Mouse (Mus musculus) forebrain, embryonic 14.5 days (tissue): ENCODE measurements around the gene Elp4. TPM values are rescaled to one million over a fixed set of nuclear protein-coding genes. Genes with fewer than 3 reads are reported as not detected.

Experiments used
- ATAC-seq: fragments of 200-750 bp; cut with Nextera tagmentation; 2 replicates; pipeline ENCODE4 v1.8.0; 2017; ENCODE audit warnings: mild to moderate bottlenecking, moderate library complexity
- DNase-seq: peaks from one replicate; pipeline ENCODE4 v3.0.0-alpha.2; 2015; ENCODE audit warnings: low spot score
- H3K27ac ChIP-seq: fragments of 300-500 bp; sonication (generic); 2 replicates; pipeline ENCODE4 v1.5.1; 2014; ENCODE audit warnings: low read depth, mild to moderate bottlenecking, control low read depth, low read length, moderate library complexity
- H3K27me3 ChIP-seq: fragments of 300-500 bp; sonication (generic); replicated peaks from 2 replicates; pipeline ENCODE4 v1.6.1; 2014; ENCODE audit warnings: low read length, control low read depth, mixed read lengths; ENCODE audit not compliant: control insufficient read depth, insufficient read depth
- H3K36me3 ChIP-seq: fragments of 300-500 bp; sonication (generic); 2 replicates; pipeline ENCODE4 v1.6.1; 2014; ENCODE audit warnings: low read length, control low read depth; ENCODE audit not compliant: control insufficient read depth, insufficient read depth
- H3K4me1 ChIP-seq: fragments of 300-500 bp; sonication (generic); 2 replicates; pipeline ENCODE4 v1.6.1; 2014; ENCODE audit warnings: antibody characterized with exemption, low read length, control low read depth; ENCODE audit not compliant: control insufficient read depth, insufficient read depth
- H3K4me2 ChIP-seq: fragments of 300-500 bp; sonication (generic); 2 replicates; pipeline ENCODE4 v1.6.1; 2014; ENCODE audit warnings: mild to moderate bottlenecking, control low read depth, low read length
- H3K4me3 ChIP-seq: fragments of 300-500 bp; sonication (generic); 2 replicates; pipeline ENCODE4 v1.5.1; 2014; ENCODE audit warnings: low read depth, low read length, control low read depth
- H3K9ac ChIP-seq: fragments of 300-500 bp; sonication (generic); 2 replicates; pipeline ENCODE4 v1.6.1; 2014; ENCODE audit warnings: mild to moderate bottlenecking, low read length, control low read depth, moderate library complexity
- H3K9me3 ChIP-seq: fragments of 300-500 bp; sonication (generic); replicated peaks from 2 replicates; pipeline ENCODE4 v1.6.1; 2016; ENCODE audit warnings: low read length, control low read depth, mixed read lengths; ENCODE audit not compliant: control insufficient read depth
- WGBS: fragments of 180-500 bp; shearing (Covaris S2); extraction: QIAGEN DNeasy Blood & Tissue Kit; methylation state at CpG from one replicate; pipeline ENCODE4 v1.1.7; 2014; 5-methylcytosine and 5-hydroxymethylcytosine counted together
- polyA plus RNA-seq: library from polyadenylated mRNA; unstranded; fragments of >200 nt; fragmentation: Nextera tagmentation; extraction: Ambion mirVana; gene quantifications from 2 replicates; pipeline ENCODE4 v1.2.1, GENCODE M21; 2014

Gene Elp4
- polyA plus RNA-seq, 1 experiment from 2014 or later, result 45.5 TPM

GRCm38 (mm10) chr2:105730704-105731103 is 173.7 kb downstream of the Elp4 start:
- no peaks in the 10 kb centered on the region for H3K36me3 ChIP-seq

DNA sequence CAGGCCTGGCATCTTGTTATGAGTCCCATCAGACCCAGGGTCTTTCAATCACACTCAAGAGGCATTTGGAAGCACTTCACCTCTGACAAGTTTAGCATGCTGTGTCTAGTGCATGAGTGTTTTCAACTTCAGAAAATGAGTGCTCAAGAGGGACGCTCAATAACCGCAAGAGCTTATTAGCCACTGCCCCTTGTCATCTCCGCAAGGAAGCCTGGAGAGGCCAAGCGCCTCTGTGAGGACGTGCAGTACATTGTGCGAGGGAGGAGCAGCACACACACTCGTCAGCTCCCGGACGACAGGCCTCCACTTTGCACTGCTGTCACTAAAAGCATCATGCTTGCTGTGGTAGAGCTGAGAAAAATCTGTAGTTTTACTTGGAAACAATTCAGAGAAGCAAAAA is 177.7 kb downstream of the Elp4 start:
- H3K27me3 ChIP-seq, result peaks cover 5% of the 10 kb centered on the region; the same call in 1 of the 2 replicates
- H3K27ac ChIP-seq, result no peak overlapping the region
- H3K9me3 ChIP-seq, result no peaks in the 10 kb centered on the region
- H3K4me2 ChIP-seq, result no peak overlapping the region
- no peaks in the 10 kb centered on the region for H3K36me3 ChIP-seq
- WGBS, result 56% methylated on average over 9 of the region's 9 CpGs
- ATAC-seq (peak; percentile 20; the same call in 1 of the 2 replicates), DNase-seq (no peak)
- H3K9ac ChIP-seq, result no peak overlapping the region
- H3K4me3 ChIP-seq, result no peak overlapping the region
- H3K4me1 ChIP-seq, result peaks cover 4% of the 10 kb centered on the region; the same call in 1 of the 2 replicates

More at GRCm38 (mm10) chr2:105730704-105731103, 173.7 kb downstream of the Elp4 start:
- Histone ChIP-seq H3K27ac (no peak overlapping the region), H3K4me2 (no peak overlapping the region), H3K9me3 (no peaks in the 10 kb centered on the region), H3K9ac (no peak overlapping the region), H3K27me3 (no peaks in the 10 kb centered on the region), H3K4me1 (no peaks in the 10 kb centered on the region), H3K4me3 (no peak overlapping the region)
- 80% methylated on average over 3 of the region's 3 CpGs for WGBS
- peak; percentile 74 for DNase-seq
- peak; percentile 52; the same call in 1 of the 2 replicates for ATAC-seq

GRCm38 (mm10) chr2:105715409-105716115 is 188.8 kb downstream of the Elp4 start:
- H3K27me3 ChIP-seq, result peaks cover 8% of the 10 kb centered on the region; the same call in 1 of the 2 replicates
- ATAC-seq, result peak; percentile 40

GRCm38 (mm10) chr2:105710511-105710910 is 193.9 kb downstream of the Elp4 start:
- ATAC-seq, result no peak

More at GRCm38 (mm10) chr2:105715409-105716115, 188.8 kb downstream of the Elp4 start:
- no peaks in the 10 kb centered on the region for H3K36me3 ChIP-seq
- H3K9me3 ChIP-seq, result no peaks in the 10 kb centered on the region
- H3K4me3 ChIP-seq, result no peak overlapping the region
- DNase-seq, result peak; percentile 59
- WGBS, result 37% methylated on average over 8 of the region's 8 CpGs
- no peak overlapping the region; the same call in 1 of the 2 replicates for H3K9ac ChIP-seq
- H3K4me2 ChIP-seq, result 0 out of 2 replicates have a peak overlapping the region, but pooled peaks have one; percentile 1
- peak overlapping the region; percentile 23; the same call in 1 of the 2 replicates for H3K27ac ChIP-seq
- peaks cover 27% of the 10 kb centered on the region for H3K4me1 ChIP-seq

GRCm38 (mm10) chr2:105709126-105709525 is 195.2 kb downstream of the Elp4 start:
- Histone ChIP-seq H3K4me3 (no peak overlapping the region), H3K4me1 (no peaks in the 10 kb centered on the region), H3K9ac (no peak overlapping the region), H3K9me3 (no peaks in the 10 kb centered on the region), H3K4me2 (no peak overlapping the region), H3K27ac (no peak overlapping the region), H3K36me3 (no peaks in the 10 kb centered on the region), H3K27me3 (no peaks in the 10 kb centered on the region; the same call in 1 of the 2 replicates)
- ATAC-seq (no peak), DNase-seq (no peak)
- WGBS, result 69% methylated on average over 3 of the region's 3 CpGs

More at GRCm38 (mm10) chr2:105710511-105710910, 193.9 kb downstream of the Elp4 start:
- Histone ChIP-seq H3K9ac (no peak overlapping the region), H3K9me3 (no peaks in the 10 kb centered on the region), H3K27ac (no peak overlapping the region), H3K4me2 (no peak overlapping the region), H3K27me3 (no peaks in the 10 kb centered on the region; the same call in 1 of the 2 replicates), H3K36me3 (no peaks in the 10 kb centered on the region), H3K4me1 (peaks cover 5% of the 10 kb centered on the region; the same call in 1 of the 2 replicates), H3K4me3 (no peak overlapping the region)
- no peak for DNase-seq
- 87% methylated on average over 3 of the region's 3 CpGs for WGBS

- ATAC-seq (no peak), DNase-seq (peak; percentile 50)
- H3K4me3 ChIP-seq, result no peak overlapping the region
- no peaks in the 10 kb centered on the region for H3K36me3 ChIP-seq
- H3K27me3 ChIP-seq, result no peaks in the 10 kb centered on the region; the same call in 1 of the 2 replicates
- H3K27ac ChIP-seq, result no peak overlapping the region
- WGBS, result 48% methylated on average over 2 of the region's 2 CpGs
- H3K9me3 ChIP-seq, result no peaks in the 10 kb centered on the region
- H3K4me2 ChIP-seq, result no peak overlapping the region
- H3K4me1 ChIP-seq, result no peaks in the 10 kb centered on the region
- no peak overlapping the region for H3K9ac ChIP-seq
These were observed 199.0 kb downstream of the Elp4 start for GRCm38 (mm10) chr2:105705320-105705719.

GRCm38 (mm10) chr2:105702586-105702985 is 201.8 kb downstream of the Elp4 start:
- Histone ChIP-seq H3K27me3 (no peaks in the 10 kb centered on the region; the same call in 1 of the 2 replicates), H3K4me2 (no peak overlapping the region), H3K27ac (no peak overlapping the region), H3K9ac (no peak overlapping the region), H3K9me3 (no peaks in the 10 kb centered on the region), H3K36me3 (0 out of 2 replicates have a peak, but pooled peaks cover 3% of the 10 kb centered on the region), H3K4me3 (no peak overlapping the region), H3K4me1 (no peaks in the 10 kb centered on the region)
- ATAC-seq (no peak), DNase-seq (no peak)
- WGBS, result 61% methylated on average over 10 of the region's 10 CpGs

DNA sequence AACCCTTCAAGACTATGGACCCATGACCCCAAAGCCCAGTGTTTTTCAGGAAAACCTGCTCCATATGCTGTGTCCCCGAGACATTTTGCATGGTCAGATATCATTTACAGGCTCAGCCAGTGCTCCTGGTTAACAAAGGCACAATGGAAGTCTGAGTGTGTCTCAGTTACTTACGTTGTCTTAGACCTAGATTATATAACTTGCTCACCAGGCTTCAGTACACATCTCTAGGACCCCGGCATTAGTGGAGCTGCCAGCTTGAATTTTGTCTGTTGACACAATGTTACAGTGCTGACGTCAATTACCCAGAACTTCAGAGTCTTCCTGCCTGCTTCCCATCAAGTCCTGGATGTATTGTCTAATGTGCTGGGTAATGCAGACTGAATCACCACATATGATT is 202.6 kb downstream of the Elp4 start:
- WGBS, result 56% methylated on average over 4 of the region's 4 CpGs
- H3K4me3 ChIP-seq, result no peak overlapping the region
- no peak overlapping the region for H3K27ac ChIP-seq
- H3K4me2 ChIP-seq, result no peak overlapping the region
- H3K9ac ChIP-seq, result no peak overlapping the region
- no peaks in the 10 kb centered on the region for H3K4me1 ChIP-seq
- no peaks in the 10 kb centered on the region for H3K9me3 ChIP-seq
- no peaks in the 10 kb centered on the region; the same call in 1 of the 2 replicates for H3K27me3 ChIP-seq
- 0 out of 2 replicates have a peak, but pooled peaks cover 3% of the 10 kb centered on the region for H3K36me3 ChIP-seq
- no peak for DNase-seq
- no peak for ATAC-seq

DNA sequence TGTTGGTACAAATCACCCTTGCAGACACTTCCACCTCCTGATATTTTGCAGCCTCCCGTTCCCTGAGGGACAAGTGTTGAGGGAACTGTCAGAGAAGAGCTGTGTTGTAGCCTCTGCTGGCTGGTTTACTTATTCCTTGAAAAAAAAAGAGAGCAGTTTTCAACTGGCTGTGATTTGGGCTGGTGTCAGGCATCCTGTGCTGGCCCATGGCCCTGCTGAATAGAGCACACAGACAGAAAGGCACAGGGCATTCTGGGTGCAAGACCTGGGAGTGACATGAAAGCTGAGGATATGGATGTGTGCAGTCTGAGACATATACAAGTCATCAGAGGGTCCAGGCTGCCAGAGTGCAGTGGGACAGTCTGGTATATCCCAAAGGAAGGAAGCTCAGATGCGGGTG is 205.7 kb downstream of the Elp4 start:
- H3K4me3 ChIP-seq, result no peak overlapping the region
- WGBS, result 72% methylated on average over 2 of the region's 2 CpGs

More for the DNA sequence above, 205.7 kb downstream of the Elp4 start:
- H3K27ac ChIP-seq, result no peak overlapping the region
- ATAC-seq (no peak), DNase-seq (no peak)
- H3K27me3 ChIP-seq, result no peaks in the 10 kb centered on the region
- no peaks in the 10 kb centered on the region for H3K9me3 ChIP-seq
- no peak overlapping the region for H3K4me2 ChIP-seq
- no peaks in the 10 kb centered on the region for H3K4me1 ChIP-seq
- H3K9ac ChIP-seq, result no peak overlapping the region
- H3K36me3 ChIP-seq, result peaks cover 26% of the 10 kb centered on the region
